Mouse (Mus musculus) gastrocnemius, postnatal 10 days (tissue): ENCODE measurements around the gene Draxin. TPM values are rescaled to one million over a fixed set of nuclear protein-coding genes. Genes with fewer than 3 reads are reported as not detected.
"Not testable (repeated sequence)": the region's sequence is repeated elsewhere in the genome, so short reads cannot be mapped to it uniquely, and the experiment has no call there.

Source experiments
- DNase-seq: peaks from one replicate; pipeline ENCODE4 v3.0.0; 2021; ENCODE audit warnings: mixed read lengths
- microRNA-seq, 2 experiments: library from miRNA; unstranded; fragments of <30 nt; microRNA quantifications; one replicate each; pipeline ENCODE4 v1.2.0; 2021
- total RNA-seq, 2 experiments: library from RNA; stranded (reverse); gene quantifications; 2 replicates each; pipeline ENCODE4 v1.2.3; 2021

Gene Draxin
- total RNA-seq, 2 experiments from 2014 or later, result 0.16 to 0.23 TPM

DNA sequence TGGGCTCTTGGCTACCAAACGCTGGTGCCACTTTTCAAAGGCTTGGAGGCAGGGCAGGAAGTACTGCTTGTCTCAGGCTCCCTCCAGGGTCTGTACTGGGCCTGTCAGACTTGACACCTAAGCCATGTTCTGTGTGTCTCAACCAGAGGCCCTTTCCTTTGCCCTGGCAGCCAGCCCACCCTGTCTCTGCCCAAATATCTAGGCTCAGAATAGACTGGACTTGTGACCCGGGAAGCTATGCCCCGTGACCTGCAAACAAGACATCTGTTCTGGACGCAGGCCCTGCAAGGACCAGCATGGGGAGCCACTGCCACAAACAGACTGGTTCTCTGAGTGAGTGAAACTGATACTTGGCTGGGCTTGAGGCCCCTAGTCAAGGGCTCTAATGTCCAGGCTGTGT, 73.7 kb downstream of the Draxin start:
- DNase-seq, result peak; percentile 86

DNA sequence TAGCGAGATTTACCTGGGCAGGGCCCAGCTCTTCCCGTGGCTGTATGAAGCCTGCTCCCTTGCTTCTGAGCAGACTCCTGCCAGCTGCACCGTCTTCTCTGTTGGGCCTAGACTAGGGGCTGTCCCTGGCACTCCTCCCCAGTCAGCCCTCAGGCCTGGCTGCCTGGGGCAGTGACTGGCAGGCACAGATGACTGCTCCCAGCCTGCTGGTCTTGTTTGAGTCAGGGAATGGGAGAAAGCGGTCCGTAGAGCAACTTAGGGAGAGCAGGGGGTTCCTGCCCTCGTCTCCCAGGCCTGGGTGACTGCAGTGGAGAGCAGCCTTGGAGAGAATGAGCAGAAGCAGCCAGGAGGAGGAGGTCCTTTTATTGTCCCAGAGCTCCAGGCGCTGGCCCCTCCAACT, 74.3 kb downstream of the Draxin start:
- peak; percentile 52 for DNase-seq

DNA sequence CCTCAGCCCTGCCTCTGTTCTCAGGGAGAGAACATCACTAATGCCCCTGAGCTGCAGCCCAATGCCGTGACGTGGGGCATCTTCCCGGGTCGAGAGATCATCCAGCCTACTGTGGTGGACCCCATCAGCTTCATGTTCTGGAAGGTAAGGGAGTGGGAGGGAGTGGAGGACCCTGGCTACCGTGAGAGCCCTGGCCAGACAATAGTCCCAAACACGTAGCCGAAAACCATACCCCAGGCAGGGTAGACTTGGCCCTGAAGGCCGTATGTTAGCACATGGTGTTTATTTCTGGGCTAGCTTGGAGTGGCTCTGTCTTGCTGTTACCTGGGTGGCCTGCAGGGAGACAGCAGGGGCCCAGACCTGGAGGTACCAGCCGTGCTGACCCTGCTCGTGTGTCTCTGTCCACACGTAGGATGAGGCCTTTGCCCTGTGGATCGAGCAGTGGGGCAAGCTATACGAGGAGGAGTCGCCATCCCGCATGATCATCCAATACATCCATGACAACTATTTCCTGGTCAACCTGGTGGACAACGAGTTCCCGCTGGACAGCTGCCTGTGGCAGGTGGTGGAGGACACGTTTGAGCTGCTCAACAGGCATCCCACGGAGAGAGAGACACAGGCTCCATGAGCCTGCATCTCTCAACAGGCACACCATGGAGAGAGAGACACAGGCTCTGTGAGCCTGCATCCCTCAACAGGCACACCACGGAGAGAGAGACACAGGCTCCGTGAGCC, 75.4 kb downstream of the Draxin start:
- DNase-seq, result no peak

DNA sequence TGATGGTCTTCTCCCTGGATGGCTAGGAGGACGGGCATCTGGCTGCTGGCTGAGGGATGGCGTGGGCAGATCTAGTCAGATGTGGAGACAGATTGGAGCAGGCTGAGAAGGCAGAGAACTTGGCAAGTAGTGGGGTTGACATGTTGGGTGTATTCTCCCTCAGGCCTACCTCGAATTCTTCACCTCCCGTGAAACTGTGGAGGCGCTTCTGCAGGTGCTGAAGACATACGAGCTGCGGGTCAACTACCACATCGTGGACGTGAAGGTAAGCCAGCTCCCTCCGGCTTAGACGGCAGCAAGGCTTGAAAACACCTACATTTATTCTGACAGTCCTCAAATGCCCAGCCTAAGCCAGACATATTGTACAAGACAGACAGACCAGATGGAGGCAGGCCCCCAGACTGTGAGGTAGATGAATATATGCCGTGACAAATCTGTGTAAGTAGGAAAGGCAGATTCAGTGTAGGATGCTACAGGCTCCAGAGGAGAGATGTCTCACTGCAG, 77.0 kb downstream of the Draxin start:
- DNase-seq, result no peak

DNA sequence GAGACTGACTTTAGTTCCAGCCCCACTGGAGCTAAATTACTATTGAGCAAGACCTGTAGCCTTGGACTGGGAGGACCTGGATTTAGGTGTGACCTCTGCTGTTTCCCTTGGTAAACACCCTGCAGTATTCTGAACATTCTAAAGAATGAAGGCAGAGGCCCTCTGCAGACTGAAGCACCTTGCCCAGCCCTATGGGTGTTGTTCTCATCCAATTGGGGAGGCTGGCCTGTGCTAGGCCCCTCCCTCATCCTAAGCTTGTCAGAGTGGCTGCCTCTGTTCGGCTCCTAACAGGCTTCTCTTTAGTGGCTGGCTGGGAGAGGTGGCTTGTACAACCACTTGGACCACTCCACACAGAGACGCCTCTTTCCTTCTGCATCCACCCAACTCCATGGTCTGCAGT, 77.5 kb downstream of the Draxin start:
- DNase-seq, result no peak

DNA sequence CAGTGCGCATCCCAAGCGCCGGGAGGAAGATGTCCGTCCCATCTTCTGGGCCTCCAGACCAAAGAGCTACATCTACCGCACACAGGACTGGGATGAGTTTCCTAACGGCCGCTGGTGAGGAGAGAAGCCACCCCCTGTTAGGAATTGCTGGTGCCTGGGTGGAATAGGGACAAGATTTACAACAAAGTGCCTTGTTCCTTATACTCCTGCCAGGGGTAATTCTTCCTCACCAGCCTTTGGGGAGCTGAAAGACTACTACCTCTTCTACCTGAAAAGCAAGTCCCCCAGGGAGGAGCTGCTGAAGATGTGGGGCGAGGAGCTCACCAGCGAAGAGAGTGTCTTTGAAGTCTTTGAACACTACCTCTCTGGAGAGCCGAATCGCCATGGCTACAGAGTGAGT, 78.6 kb downstream of the Draxin start:
- DNase-seq, result no peak

DNA sequence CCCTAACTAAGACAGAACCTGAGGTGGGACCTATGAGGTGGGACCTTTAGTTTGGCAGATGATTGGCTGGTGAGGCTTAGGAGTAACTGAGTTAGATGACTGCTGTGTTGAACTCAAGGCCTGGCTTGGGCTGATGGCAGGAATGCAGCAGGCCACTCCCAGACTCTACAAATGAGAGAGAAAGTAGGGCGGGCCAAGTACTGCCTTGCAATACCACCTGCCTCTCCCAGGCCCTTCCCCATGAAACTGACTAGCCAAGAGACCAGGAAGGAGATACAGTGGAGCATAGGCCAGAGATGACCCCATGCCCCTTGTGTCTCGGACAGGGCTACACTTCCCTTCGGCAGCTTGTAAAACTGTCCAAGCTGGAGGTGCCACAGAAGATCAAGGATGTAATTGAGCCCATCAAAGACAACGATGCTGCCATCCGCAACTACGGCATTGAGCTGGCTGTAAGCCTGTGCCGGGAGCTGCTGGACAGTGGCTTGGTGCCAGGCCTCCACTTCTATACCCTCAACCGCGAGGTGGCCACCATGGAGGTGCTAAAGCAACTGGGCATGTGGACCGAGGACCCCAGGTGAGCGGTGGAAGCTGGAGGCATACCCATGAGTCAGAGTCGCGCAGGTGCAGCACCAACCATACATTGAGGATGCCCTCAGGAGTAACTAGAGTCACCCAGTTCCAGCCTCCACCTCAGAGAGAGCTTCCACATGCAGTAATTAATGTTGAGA, 79.3 kb downstream of the Draxin start:
- DNase-seq, result no peak

DNA sequence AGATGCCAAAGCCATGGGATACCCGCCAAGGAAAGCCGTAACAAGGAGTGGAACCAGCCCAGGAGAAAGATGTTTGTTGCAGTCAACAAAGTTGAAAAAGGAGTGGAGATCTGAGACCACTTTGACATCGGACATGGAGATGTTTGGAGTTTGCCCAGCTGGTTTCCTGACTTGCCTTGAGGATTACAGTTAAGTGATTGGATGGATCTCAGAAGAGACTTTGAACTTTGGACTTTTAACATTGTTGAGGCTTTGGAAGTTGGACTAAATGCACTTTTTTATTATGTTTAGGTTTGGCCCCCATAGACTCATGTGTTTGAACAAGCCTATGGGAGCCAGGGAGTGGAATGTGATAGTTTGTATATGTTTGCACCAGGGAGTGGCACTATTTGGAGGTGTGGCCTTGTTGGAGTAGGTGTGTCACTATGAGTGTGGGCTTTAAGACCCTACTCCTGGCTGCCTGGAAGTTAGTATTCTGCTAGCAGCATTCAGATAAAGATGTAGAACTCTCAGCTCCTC, 80.0 kb downstream of the Draxin start:
- not testable (repeated sequence) for DNase-seq

Small RNAs within 50 kb of the gene (microRNA-seq; reads per million reads assigned to microRNA genes)
- gene Mir7022, result 0 to 0.32 reads per million in 2 experiments

Other genes starting within 250 kb of the Draxin start
- 100 to 1,000 TPM; 254 to 282 TPM for gene Mfn2, start 226.0 kb downstream of the Draxin start, total RNA-seq
- gene Plod1, start 193.9 kb downstream of the Draxin start, total RNA-seq, result 10 to 100 TPM; 50.6 to 55.3 TPM
- 10 to 100 TPM; 25.7 to 28.2 TPM for gene 2510039O18Rik, start 189.8 kb downstream of the Draxin start, total RNA-seq
- not detected for gene Nppb, start 144.9 kb downstream of the Draxin start, total RNA-seq
- gene Nppa, start 130.0 kb downstream of the Draxin start, total RNA-seq, result not detected
- 1 to 10 TPM; 7.1 to 8.5 TPM for gene Clcn6, start 91.9 kb downstream of the Draxin start, total RNA-seq
- 10 to 100 TPM; 20.0 to 23.4 TPM for gene Mthfr, start 91.6 kb downstream of the Draxin start, total RNA-seq
- 10 to 100 TPM; 14.9 to 15.5 TPM for gene Agtrap, start 42.7 kb downstream of the Draxin start, total RNA-seq
- gene Mad2l2, start 314 bp downstream of the Draxin start, total RNA-seq, result 10 to 100 TPM; 11.9 to 14.3 TPM
- gene Fbxo6, start 21.4 kb upstream of the Draxin start, total RNA-seq, result 10 to 100 TPM; 21.3 to 22.8 TPM
- 1 to 10 TPM in 1 of 2 experiments, under 1 TPM in 1; 0.75 to 1.6 TPM for gene Fbxo44, start 29.8 kb upstream of the Draxin start, total RNA-seq
- under 1 TPM in 1 of 2 experiments, not detected in 1; 0.31 TPM for gene Fbxo2, start 29.9 kb upstream of the Draxin start, total RNA-seq
- gene Disp3, start 157.3 kb upstream of the Draxin start, total RNA-seq, result under 1 TPM; 0.07 to 0.29 TPM